Mouse (Mus musculus): ENCODE measurements around the gene Mylk3. TPM values are rescaled to one million over a fixed set of nuclear protein-coding genes. Genes with fewer than 3 reads are reported as not detected.

The Mylk3 gene
- 398 and 403 TPM in 2 replicates for total RNA-seq (2014; rRNA removed; ENCODE audit: low replicate concordance)
- 321 and 340 TPM in 2 replicates for polyA plus RNA-seq (2015; fragmentation: Nextera tagmentation; extraction: Ambion mirVana)

DNA sequence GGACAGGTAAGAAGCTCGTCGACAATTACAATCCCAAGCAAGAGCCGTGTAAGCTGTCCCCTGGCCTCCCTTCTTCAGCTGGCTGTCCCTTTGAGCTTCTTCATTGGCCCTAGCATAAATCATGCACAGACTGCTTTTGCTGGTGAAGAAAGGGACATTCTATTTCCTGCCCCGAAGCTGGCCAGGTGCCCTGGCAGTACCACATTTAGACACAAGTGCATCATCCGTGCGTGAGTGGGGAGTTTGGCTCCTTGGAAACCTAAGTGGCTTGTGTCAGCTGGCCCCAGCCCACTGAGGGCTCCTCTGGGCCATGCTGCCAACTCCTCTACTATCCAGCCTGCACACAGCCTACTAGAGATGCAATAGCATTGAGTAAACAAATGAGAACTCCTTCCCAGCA, at the start of gene Mylk3:
TSS of gene Mylk3 (minus strand) at position 141 of the 400 bp plus-strand sequence.
- DNase-seq (ENCODE audit: low spot score) (peak; percentile 84), ATAC-seq (ENCODE audit: insufficient read depth, low read depth) (peak; percentile 97)
- H3K4me3 ChIP-seq (ENCODE audit: low read depth, low read length), result peak within 1 kb of the TSS; percentile 8; the same call in 1 of the 2 replicates
- no peak for TF ChIP-seq EP300 (IDR thresholded peaks at IDR 0.05; ENCODE audit: low read depth)
- 0 out of 2 replicates have a peak, but pooled peaks have one; percentile 20 for TF ChIP-seq CTCF (IDR thresholded peaks at IDR 0.05; ENCODE audit: low read depth)
- H3K4me2 ChIP-seq (ENCODE audit: low read depth, low read length), result peak within 1 kb of the TSS; percentile 41
- no peaks in the 10 kb centered on the region for H3K9me3 ChIP-seq (replicated peaks; ENCODE audit: control insufficient read depth, low read length)
- no peaks in the 10 kb centered on the region for H3K36me3 ChIP-seq (replicated peaks; ENCODE audit: control insufficient read depth, insufficient read depth, low read length)
- no peaks in the 10 kb centered on the region for H3K27me3 ChIP-seq (ENCODE audit: control insufficient read depth, insufficient read depth, low read length)
- WGBS, result 40% methylated on average over 6 of the region's 6 CpGs
- no peak within 1 kb of the TSS for H3K9ac ChIP-seq (replicated peaks; ENCODE audit: low read depth, low read length)
- peaks cover 43% of the 10 kb centered on the region for H3K4me1 ChIP-seq (ENCODE audit: control insufficient read depth, insufficient read depth)
- peak within 1 kb of the TSS; percentile 36; the same call in 1 of the 2 replicates for H3K27ac ChIP-seq (ENCODE audit: low read depth)

DNA sequence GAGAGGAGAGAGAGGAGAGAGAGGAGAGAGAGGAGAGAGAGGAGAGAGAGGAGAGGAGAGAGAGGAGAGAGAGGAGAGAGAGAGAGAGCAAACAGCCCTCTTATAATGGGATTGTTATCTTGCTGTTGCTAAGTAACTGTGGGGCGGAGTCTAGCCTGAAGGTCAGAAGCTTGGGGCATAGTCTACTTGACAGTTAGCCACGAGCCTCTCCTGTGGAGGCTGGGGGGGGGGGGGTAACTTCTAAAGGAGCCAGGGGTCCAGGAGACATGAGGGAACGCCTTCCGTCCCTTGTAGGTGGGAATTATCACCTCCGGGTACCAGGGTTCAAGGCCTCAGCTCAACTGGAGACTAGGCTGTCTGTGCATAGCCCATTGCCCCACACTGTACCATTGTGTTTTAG, 49.6 kb upstream of the Mylk3 start:
- ATAC-seq (ENCODE audit: insufficient read depth, low read depth), result no peak
- no peak overlapping the region for H3K4me3 ChIP-seq (ENCODE audit: low read depth, low read length)
- no peaks in the 10 kb centered on the region for H3K9me3 ChIP-seq (replicated peaks; ENCODE audit: control insufficient read depth, low read length)
- no peaks in the 10 kb centered on the region for H3K27me3 ChIP-seq (ENCODE audit: control insufficient read depth, insufficient read depth, low read length)
- no peak overlapping the region for H3K9ac ChIP-seq (replicated peaks; ENCODE audit: low read depth, low read length)
- no peak overlapping the region for H3K4me2 ChIP-seq (ENCODE audit: low read depth, low read length)
- 38% methylated on average over 5 of the region's 5 CpGs for WGBS
- H3K36me3 ChIP-seq (replicated peaks; ENCODE audit: control insufficient read depth, insufficient read depth, low read length), result no peaks in the 10 kb centered on the region
- TF ChIP-seq EP300 (IDR thresholded peaks at IDR 0.05; ENCODE audit: low read depth), result no peak
- TF ChIP-seq CTCF (IDR thresholded peaks at IDR 0.05; ENCODE audit: low read depth), result no peak
- DNase-seq (ENCODE audit: low spot score), result no peak
- H3K4me1 ChIP-seq (ENCODE audit: control insufficient read depth, insufficient read depth), result peaks cover 5% of the 10 kb centered on the region; the same call in 1 of the 2 replicates
- no peak overlapping the region for H3K27ac ChIP-seq (ENCODE audit: low read depth)

DNA sequence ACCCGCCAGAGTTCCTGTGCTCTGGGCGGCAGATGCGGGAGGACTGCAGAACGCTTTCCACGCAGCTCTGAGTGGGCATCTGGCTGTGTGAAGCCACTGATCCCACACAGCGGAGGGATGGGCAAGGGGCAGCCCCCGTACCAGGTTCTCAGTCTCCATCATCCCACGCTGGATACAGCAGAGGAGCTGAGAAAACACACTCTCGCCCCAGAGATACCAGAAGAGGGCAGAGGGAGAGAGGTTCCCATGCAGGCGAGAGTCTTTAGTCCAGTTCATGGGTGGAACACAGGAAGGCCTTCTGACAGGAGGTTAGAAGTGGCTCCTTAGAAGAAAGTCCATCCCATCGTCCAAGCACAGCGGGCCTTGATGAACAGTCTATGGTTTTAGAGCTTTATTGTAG, 48.7 kb upstream of the Mylk3 start:
- Histone ChIP-seq H3K9me3 (replicated peaks; ENCODE audit: control insufficient read depth, low read length) (no peaks in the 10 kb centered on the region), H3K36me3 (replicated peaks; ENCODE audit: control insufficient read depth, insufficient read depth, low read length) (no peaks in the 10 kb centered on the region), H3K4me3 (ENCODE audit: low read depth, low read length) (no peak overlapping the region), H3K4me1 (ENCODE audit: control insufficient read depth, insufficient read depth) (peaks cover 5% of the 10 kb centered on the region; the same call in 1 of the 2 replicates), H3K4me2 (ENCODE audit: low read depth, low read length) (no peak overlapping the region), H3K9ac (replicated peaks; ENCODE audit: low read depth, low read length) (no peak overlapping the region), H3K27me3 (ENCODE audit: control insufficient read depth, insufficient read depth, low read length) (no peaks in the 10 kb centered on the region), H3K27ac (ENCODE audit: low read depth) (no peak overlapping the region)
- no peak for TF ChIP-seq EP300 (IDR thresholded peaks at IDR 0.05; ENCODE audit: low read depth)
- no peak for TF ChIP-seq CTCF (IDR thresholded peaks at IDR 0.05; ENCODE audit: low read depth)
- 80% methylated on average over 12 of the region's 12 CpGs for WGBS
- DNase-seq (ENCODE audit: low spot score), result no peak
- ATAC-seq (ENCODE audit: insufficient read depth, low read depth), result no peak

GRCm38 (mm10) chr8:85433017-85433393, 46.9 kb upstream of the Mylk3 start:
- peak overlapping the region; percentile 22; the same call in 1 of the 2 replicates for H3K9ac ChIP-seq (replicated peaks; ENCODE audit: low read depth, low read length)
- no peaks in the 10 kb centered on the region for H3K36me3 ChIP-seq (replicated peaks; ENCODE audit: control insufficient read depth, insufficient read depth, low read length)
- H3K4me3 ChIP-seq (ENCODE audit: low read depth, low read length), result peak overlapping the region; percentile 96
- H3K27ac ChIP-seq (ENCODE audit: low read depth), result peak overlapping the region; percentile 99
- peak; percentile 23 for ATAC-seq (ENCODE audit: insufficient read depth, low read depth)
- H3K4me2 ChIP-seq (ENCODE audit: low read depth, low read length), result peak overlapping the region; percentile 70
- H3K9me3 ChIP-seq (replicated peaks; ENCODE audit: control insufficient read depth, low read length), result no peaks in the 10 kb centered on the region
- WGBS, result 2% methylated on average over 6 of the region's 6 CpGs
- H3K4me1 ChIP-seq (ENCODE audit: control insufficient read depth, insufficient read depth), result peaks cover 8% of the 10 kb centered on the region
- no peak for DNase-seq (ENCODE audit: low spot score)
- no peak; the same call in 1 of the 2 replicates for TF ChIP-seq EP300 (IDR thresholded peaks at IDR 0.05; ENCODE audit: low read depth)
- no peak for TF ChIP-seq CTCF (IDR thresholded peaks at IDR 0.05; ENCODE audit: low read depth)
- no peaks in the 10 kb centered on the region for H3K27me3 ChIP-seq (ENCODE audit: control insufficient read depth, insufficient read depth, low read length)

DNA sequence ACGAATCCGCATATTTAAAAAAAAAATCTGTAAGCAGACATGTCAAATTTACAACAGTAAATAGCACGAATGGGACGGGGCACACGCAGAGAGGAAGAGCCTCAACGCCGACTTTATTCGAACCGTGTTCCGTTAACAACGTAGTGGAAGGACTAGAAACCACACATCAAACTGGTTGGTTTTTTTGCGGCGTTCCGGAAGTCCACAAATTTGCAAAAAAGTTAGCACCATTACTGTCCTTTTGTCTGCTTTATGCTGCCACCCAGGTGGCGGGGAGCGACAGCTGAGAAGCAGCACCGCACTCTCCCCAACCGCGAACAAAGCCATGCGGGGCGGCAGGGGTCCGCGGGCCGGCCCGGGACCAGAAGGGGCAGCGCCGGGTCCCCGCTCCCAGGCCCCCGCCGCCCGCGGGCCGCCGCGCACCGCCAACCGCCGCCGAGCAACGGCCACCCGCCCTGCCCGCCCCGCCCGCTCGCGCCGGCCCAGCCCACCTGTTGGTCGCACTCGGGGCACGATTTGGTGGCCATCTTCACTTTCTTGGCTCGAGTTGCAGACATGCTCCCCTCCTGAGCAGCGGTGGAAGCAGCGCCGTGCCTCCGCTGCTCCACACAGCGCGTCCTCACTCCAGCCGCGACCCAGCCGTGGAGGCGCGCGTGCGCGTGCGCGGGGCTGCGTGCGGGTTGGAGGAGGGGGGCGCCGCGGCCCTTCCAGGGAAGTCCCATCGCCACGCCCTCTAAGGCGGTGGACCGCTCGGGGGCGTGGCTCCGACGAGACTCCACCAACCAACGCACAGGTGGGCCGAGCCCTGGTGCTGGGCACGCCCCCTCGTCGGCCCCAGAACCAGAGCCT, 46.2 kb upstream of the Mylk3 start, which contains the start of gene 4921524J17Rik:
TSS of gene 4921524J17Rik (minus strand) at position 666 of the 849 bp plus-strand sequence.
- Histone ChIP-seq H3K9ac (replicated peaks; ENCODE audit: low read depth, low read length) (peak within 1 kb of the TSS; percentile 99), H3K9me3 (replicated peaks; ENCODE audit: control insufficient read depth, low read length) (no peaks in the 10 kb centered on the region), H3K27me3 (ENCODE audit: control insufficient read depth, insufficient read depth, low read length) (no peaks in the 10 kb centered on the region), H3K4me3 (ENCODE audit: low read depth, low read length) (peak within 1 kb of the TSS; percentile 96), H3K4me1 (ENCODE audit: control insufficient read depth, insufficient read depth) (peaks cover 14% of the 10 kb centered on the region), H3K36me3 (replicated peaks; ENCODE audit: control insufficient read depth, insufficient read depth, low read length) (no peaks in the 10 kb centered on the region), H3K4me2 (ENCODE audit: low read depth, low read length) (peak within 1 kb of the TSS; percentile 82), H3K27ac (ENCODE audit: low read depth) (peak within 1 kb of the TSS; percentile 99)
- DNase-seq (ENCODE audit: low spot score), result peak; percentile 97
- peak; percentile 98 for ATAC-seq (ENCODE audit: insufficient read depth, low read depth)
- no peak for TF ChIP-seq EP300 (IDR thresholded peaks at IDR 0.05; ENCODE audit: low read depth)
- no peak for TF ChIP-seq CTCF (IDR thresholded peaks at IDR 0.05; ENCODE audit: low read depth)
- WGBS, result under 1% methylated on average over 80 of the region's 85 CpGs

All from heart, postnatal 0 days (tissue).